Mouse (Mus musculus): ENCODE results near the gene Oma1. TPM values are rescaled to one million over a fixed set of nuclear protein-coding genes. Genes with fewer than 3 reads are reported as not detected.
A peak's percentile ranks its signal among the peaks of the same experiment; 100 is the strongest.

Gene Oma1
- total RNA-seq, 1 experiment: 17.4 TPM

GRCm38 (mm10) chr4:103346058-103346457 is 32.4 kb downstream of the Oma1 start:
- in situ Hi-C loops (cut with MboI; ENCODE audit: low sequenced_read_pairs in 2 of 2, unreplicated experiment in 2 of 2): no loop called here
- Histone ChIP-seq H3K9me3 (ENCODE audit: control insufficient read depth, insufficient read depth, low read depth, low read length) (no peaks in the 10 kb centered on the region), H3K36me3 (ENCODE audit: control insufficient read depth, insufficient read depth, low read length, poor library complexity, severe bottlenecking) (no peaks in the 10 kb centered on the region), H3K27ac (ENCODE audit: insufficient read depth, low read depth, low read length, poor library complexity, severe bottlenecking) (no peak overlapping the region), H3K4me1 (ENCODE audit: control insufficient read depth in 2 of 2, insufficient read depth in 2 of 2, low read length in 2 of 2, poor library complexity in 1 of 2) (0 out of 4 replicates have a peak, but pooled peaks cover 0 to 1% of the 10 kb centered on the region in 2 experiments), H3K9ac (ENCODE audit: insufficient read depth, low read depth, low read length, poor library complexity, severe bottlenecking) (no peak overlapping the region), H3K4me3 (ENCODE audit: insufficient read depth in 1 of 2, low read depth in 1 of 2, low read length in 2 of 2, poor library complexity in 1 of 2, severe bottlenecking in 1 of 2) (no peak overlapping the region)
- DNase-seq (ENCODE audit: low read depth, low spot score): peak; percentile 37
- TF ChIP-seq ZC3H11A (IDR thresholded peaks at IDR 0.05; ENCODE audit: borderline replicate concordance, low read depth, low read length) (peak; percentile 48; the same call in 1 of the 2 replicates), HCFC1 (IDR thresholded peaks at IDR 0.05; ENCODE audit: borderline replicate concordance, insufficient read depth, low read length) (no peak), MAFK (IDR thresholded peaks at IDR 0.05; ENCODE audit: insufficient read depth, low read depth, low read length) (no peak), CHD2 (IDR thresholded peaks at IDR 0.05; ENCODE audit: low read depth, low read length) (no peak), ZNF384 (IDR thresholded peaks at IDR 0.05; ENCODE audit: low read depth, low read length) (no peak)

- no peaks in the 10 kb centered on the region for H3K9me3 ChIP-seq (ENCODE audit: control insufficient read depth, insufficient read depth, low read depth, low read length)
- H3K9ac ChIP-seq (ENCODE audit: insufficient read depth, low read depth, low read length, poor library complexity, severe bottlenecking): no peak overlapping the region
- no peak overlapping the region for H3K4me3 ChIP-seq (ENCODE audit: insufficient read depth in 1 of 2, low read depth in 1 of 2, low read length in 2 of 2, poor library complexity in 1 of 2, severe bottlenecking in 1 of 2)
- H3K36me3 ChIP-seq (ENCODE audit: control insufficient read depth, insufficient read depth, low read length, poor library complexity, severe bottlenecking): no peaks in the 10 kb centered on the region
- TF ChIP-seq HCFC1 (IDR thresholded peaks at IDR 0.05; ENCODE audit: borderline replicate concordance, insufficient read depth, low read length) (no peak), CHD2 (IDR thresholded peaks at IDR 0.05; ENCODE audit: low read depth, low read length) (no peak), ZNF384 (IDR thresholded peaks at IDR 0.05; ENCODE audit: low read depth, low read length) (no peak), MAFK (IDR thresholded peaks at IDR 0.05; ENCODE audit: insufficient read depth, low read depth, low read length) (no peak), ZC3H11A (IDR thresholded peaks at IDR 0.05; ENCODE audit: borderline replicate concordance, low read depth, low read length) (no peak)
- in situ Hi-C loops (cut with MboI; ENCODE audit: low sequenced_read_pairs in 2 of 2, unreplicated experiment in 2 of 2): no loop called here
- H3K4me1 ChIP-seq (ENCODE audit: control insufficient read depth in 2 of 2, insufficient read depth in 2 of 2, low read length in 2 of 2, poor library complexity in 1 of 2): 0 out of 4 replicates have a peak, but pooled peaks cover 0 to 1% of the 10 kb centered on the region in 2 experiments
- no peak overlapping the region for H3K27ac ChIP-seq (ENCODE audit: insufficient read depth, low read depth, low read length, poor library complexity, severe bottlenecking)
- no peak for DNase-seq (ENCODE audit: low read depth, low spot score)
Observed at GRCm38 (mm10) chr4:103346849-103347248, 33.2 kb downstream of the Oma1 start.

- no peaks in the 10 kb centered on the region for H3K4me1 ChIP-seq (ENCODE audit: control insufficient read depth in 2 of 2, insufficient read depth in 2 of 2, low read length in 2 of 2, poor library complexity in 1 of 2)
- no peak overlapping the region for H3K9ac ChIP-seq (ENCODE audit: insufficient read depth, low read depth, low read length, poor library complexity, severe bottlenecking)
- peak; percentile 15 for DNase-seq (ENCODE audit: low read depth, low spot score)
- in situ Hi-C loops (cut with MboI; ENCODE audit: low sequenced_read_pairs in 2 of 2, unreplicated experiment in 2 of 2): no loop called here
- TF ChIP-seq ZC3H11A (IDR thresholded peaks at IDR 0.05; ENCODE audit: borderline replicate concordance, low read depth, low read length) (0 out of 2 replicates have a peak, but pooled peaks have one; percentile 18), MAFK (IDR thresholded peaks at IDR 0.05; ENCODE audit: insufficient read depth, low read depth, low read length) (no peak)
- no peaks in the 10 kb centered on the region for H3K9me3 ChIP-seq (ENCODE audit: control insufficient read depth, insufficient read depth, low read depth, low read length)
- no peaks in the 10 kb centered on the region for H3K36me3 ChIP-seq (ENCODE audit: control insufficient read depth, insufficient read depth, low read length, poor library complexity, severe bottlenecking)
- H3K27ac ChIP-seq (ENCODE audit: insufficient read depth, low read depth, low read length, poor library complexity, severe bottlenecking): no peak overlapping the region
- no peak overlapping the region for H3K4me3 ChIP-seq (ENCODE audit: insufficient read depth in 1 of 2, low read depth in 1 of 2, low read length in 2 of 2, poor library complexity in 1 of 2, severe bottlenecking in 1 of 2)
Observed at GRCm38 (mm10) chr4:103349219-103349618, 35.6 kb downstream of the Oma1 start.

GRCm38 (mm10) chr4:103352926-103353325 is 39.3 kb downstream of the Oma1 start:
- Histone ChIP-seq H3K36me3 (ENCODE audit: control insufficient read depth, insufficient read depth, low read length, poor library complexity, severe bottlenecking) (no peaks in the 10 kb centered on the region), H3K4me1 (ENCODE audit: control insufficient read depth in 2 of 2, insufficient read depth in 2 of 2, low read length in 2 of 2, poor library complexity in 1 of 2) (no peaks in the 10 kb centered on the region), H3K9ac (ENCODE audit: insufficient read depth, low read depth, low read length, poor library complexity, severe bottlenecking) (no peak overlapping the region), H3K9me3 (ENCODE audit: control insufficient read depth, insufficient read depth, low read depth, low read length) (no peaks in the 10 kb centered on the region), H3K27ac (ENCODE audit: insufficient read depth, low read depth, low read length, poor library complexity, severe bottlenecking) (no peak overlapping the region), H3K4me3 (ENCODE audit: insufficient read depth in 1 of 2, low read depth in 1 of 2, low read length in 2 of 2, poor library complexity in 1 of 2, severe bottlenecking in 1 of 2) (no peak overlapping the region)
- DNase-seq (ENCODE audit: low read depth, low spot score): no peak
- TF ChIP-seq MAFK (IDR thresholded peaks at IDR 0.05; ENCODE audit: insufficient read depth, low read depth, low read length) (no peak), ZC3H11A (IDR thresholded peaks at IDR 0.05; ENCODE audit: borderline replicate concordance, low read depth, low read length) (no peak), HCFC1 (IDR thresholded peaks at IDR 0.05; ENCODE audit: borderline replicate concordance, insufficient read depth, low read length) (no peak), CHD2 (IDR thresholded peaks at IDR 0.05; ENCODE audit: low read depth, low read length) (no peak), ZNF384 (IDR thresholded peaks at IDR 0.05; ENCODE audit: low read depth, low read length) (no peak)
- in situ Hi-C loops (cut with MboI; ENCODE audit: low sequenced_read_pairs in 2 of 2, unreplicated experiment in 2 of 2): no loop called here

GRCm38 (mm10) chr4:103357457-103357856 is 43.8 kb downstream of the Oma1 start:
- in situ Hi-C loops (cut with MboI; ENCODE audit: low sequenced_read_pairs in 2 of 2, unreplicated experiment in 2 of 2): no loop called here

More at GRCm38 (mm10) chr4:103357457-103357856, 43.8 kb downstream of the Oma1 start:
- H3K9ac ChIP-seq (ENCODE audit: insufficient read depth, low read depth, low read length, poor library complexity, severe bottlenecking): no peak overlapping the region
- no peak for TF ChIP-seq CHD2 (IDR thresholded peaks at IDR 0.05; ENCODE audit: low read depth, low read length)
- no peak for TF ChIP-seq MAFK (IDR thresholded peaks at IDR 0.05; ENCODE audit: insufficient read depth, low read depth, low read length)
- H3K9me3 ChIP-seq (ENCODE audit: control insufficient read depth, insufficient read depth, low read depth, low read length): no peaks in the 10 kb centered on the region
- no peaks in the 10 kb centered on the region for H3K4me1 ChIP-seq (ENCODE audit: control insufficient read depth in 2 of 2, insufficient read depth in 2 of 2, low read length in 2 of 2, poor library complexity in 1 of 2)
- H3K36me3 ChIP-seq (ENCODE audit: control insufficient read depth, insufficient read depth, low read length, poor library complexity, severe bottlenecking): no peaks in the 10 kb centered on the region
- DNase-seq (ENCODE audit: low read depth, low spot score): no peak
- H3K27ac ChIP-seq (ENCODE audit: insufficient read depth, low read depth, low read length, poor library complexity, severe bottlenecking): no peak overlapping the region
- no peak overlapping the region for H3K4me3 ChIP-seq (ENCODE audit: insufficient read depth in 1 of 2, low read depth in 1 of 2, low read length in 2 of 2, poor library complexity in 1 of 2, severe bottlenecking in 1 of 2)
